Mouse (Mus musculus): ENCODE measurements around the gene Lce1i. TPM values are rescaled to one million over a fixed set of nuclear protein-coding genes. Genes with fewer than 3 reads are reported as not detected.
"Not testable (repeated sequence)": the region's sequence is repeated elsewhere in the genome, so short reads cannot be mapped to it uniquely, and the experiment has no call there.

Lce1i gene
- polyA plus RNA-seq (2017; shearing (Covaris generic)), result not detected

DNA sequence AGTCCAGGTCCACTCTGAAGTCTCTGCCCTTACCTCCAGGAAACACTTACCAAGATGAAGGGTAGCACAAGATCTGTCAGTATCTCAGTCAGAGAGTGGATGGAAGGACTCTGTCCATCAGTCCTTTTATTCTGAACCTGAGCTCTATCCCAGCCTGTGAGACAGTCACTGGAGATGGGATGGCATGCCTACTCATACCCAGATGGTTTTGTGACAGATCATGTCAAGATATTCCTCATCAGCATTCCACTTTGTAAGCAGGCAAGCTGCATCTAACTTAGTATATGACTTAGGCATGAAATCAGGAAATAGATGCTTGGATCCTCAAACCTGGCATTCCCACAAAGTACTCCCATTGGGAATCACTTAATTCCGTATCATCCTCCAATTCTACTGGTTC, at the start of gene Lce1i:
Gene Lce1i (minus strand): TSS at position 101 of the 400 bp plus-strand sequence.
- no peak for ATAC-seq

GRCm38 (mm10) chr3:92827108-92827507, 48.4 kb upstream of the Lce1i start, which contains the start of gene Kprp:
Kprp (minus strand) TSS chr3:92827247.
- ATAC-seq, result no peak

DNA sequence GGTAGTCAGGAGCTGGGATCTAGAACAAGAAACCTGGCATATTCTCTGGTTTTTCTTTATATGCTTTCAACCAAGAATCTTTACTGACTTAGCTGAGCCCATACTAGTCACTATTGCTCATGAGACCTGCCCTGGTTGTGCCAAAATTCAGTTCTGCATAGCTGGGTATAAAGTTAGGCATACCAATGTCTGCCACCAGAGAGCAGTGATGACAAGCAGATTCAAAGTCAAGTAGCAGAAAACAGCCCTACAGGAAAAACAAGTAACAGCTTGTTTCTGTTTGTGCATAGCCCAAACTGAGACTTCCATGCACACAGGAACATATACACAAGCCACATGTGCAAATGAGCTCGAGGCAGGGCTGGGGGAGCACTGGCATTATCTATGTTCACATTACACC, 47.1 kb upstream of the Lce1i start:
- no peak for ATAC-seq

DNA sequence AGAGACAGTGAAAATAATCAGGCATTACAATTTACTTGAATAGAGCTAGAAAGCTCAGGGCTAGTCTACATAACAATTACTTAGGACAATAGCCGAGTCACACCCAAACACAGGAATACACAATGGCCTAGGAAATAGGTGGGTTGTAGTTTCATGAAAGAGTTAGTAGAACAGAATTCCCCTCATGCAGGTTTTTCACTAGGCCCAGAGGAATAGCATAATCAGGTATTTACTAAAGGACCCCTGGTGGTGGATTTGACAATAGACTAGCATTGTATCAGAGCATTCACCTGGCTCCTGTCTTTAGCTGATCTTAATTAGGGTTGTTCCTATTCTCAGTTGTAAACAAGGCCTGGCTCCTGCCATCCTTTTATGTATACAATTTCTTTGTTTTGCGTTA, 37.3 kb upstream of the Lce1i start:
- ATAC-seq, result not testable (repeated sequence)

GRCm38 (mm10) chr3:92815581-92815980, 36.9 kb upstream of the Lce1i start:
- ATAC-seq, result no peak

DNA sequence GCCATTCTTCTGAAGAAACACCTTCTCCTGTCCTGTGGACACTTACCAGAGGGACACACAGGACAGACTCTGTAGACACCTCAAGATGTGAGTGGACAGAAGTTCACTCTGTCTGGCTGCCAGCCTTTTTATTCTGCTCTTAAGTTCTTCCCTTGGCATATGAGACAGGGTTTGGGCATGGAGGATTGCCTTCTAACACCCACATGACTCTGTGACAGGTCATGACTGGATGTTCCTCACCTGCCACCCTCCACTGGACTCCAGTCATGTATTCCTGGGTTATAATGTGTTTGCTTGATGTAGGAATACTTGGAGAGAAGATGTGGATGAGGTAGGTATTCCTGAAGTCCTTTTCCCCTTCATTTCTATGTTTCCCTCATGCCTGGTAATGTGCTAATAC, 29.1 kb upstream of the Lce1i start, which contains the start of gene Lce1k:
Gene Lce1k (minus strand): TSS at position 101 of the 400 bp plus-strand sequence.
- no peak for ATAC-seq

DNA sequence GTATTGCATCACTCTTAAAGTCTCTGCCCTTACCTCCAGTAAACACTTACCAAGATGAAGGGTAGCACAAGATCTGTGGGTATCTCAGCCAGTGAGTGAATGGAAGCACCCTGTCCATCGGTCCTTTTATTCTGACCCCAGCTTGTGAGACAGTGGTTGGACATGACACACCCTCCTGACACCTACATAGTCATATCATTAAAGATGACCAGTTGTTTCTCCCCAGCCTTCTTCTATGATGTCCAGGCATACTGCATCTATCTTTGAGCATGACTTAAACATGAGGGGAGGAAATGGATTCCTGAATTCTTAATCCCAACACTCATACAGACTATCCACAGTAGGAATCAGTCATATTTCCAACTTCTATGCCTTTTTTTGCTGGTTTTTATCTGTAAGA, 11.7 kb upstream of the Lce1i start, which contains the start of gene Lce1j:
Gene Lce1j (minus strand): TSS at position 101 of the 400 bp plus-strand sequence.
- ATAC-seq, result no peak

DNA sequence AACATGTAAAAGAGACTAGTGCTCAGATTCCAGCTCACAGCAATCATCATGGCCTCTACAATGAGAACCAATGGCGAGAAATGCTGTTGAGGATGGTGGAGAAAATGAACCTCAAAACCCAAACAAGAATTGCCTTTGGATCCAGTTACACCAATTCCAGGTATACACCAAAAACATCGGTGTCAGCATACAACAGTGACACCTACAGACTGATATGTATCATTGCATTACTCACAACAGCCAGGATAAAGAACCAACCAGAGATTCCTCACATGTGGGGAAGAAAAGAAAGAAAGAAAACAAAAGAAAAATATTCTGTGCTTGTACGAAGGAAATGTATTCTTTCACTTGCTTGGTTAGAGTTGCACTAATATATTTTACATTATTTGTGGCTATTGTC, 7.1 kb downstream of the Lce1i start:
- ATAC-seq, result no peak

GRCm38 (mm10) chr3:92764965-92765364, 13.7 kb downstream of the Lce1i start, which contains the start of gene Lce1h:
Lce1h (minus strand) TSS chr3:92765065.
- ATAC-seq, result no peak

GRCm38 (mm10) chr3:92753197-92753596, 25.5 kb downstream of the Lce1i start:
- no peak for ATAC-seq

DNA sequence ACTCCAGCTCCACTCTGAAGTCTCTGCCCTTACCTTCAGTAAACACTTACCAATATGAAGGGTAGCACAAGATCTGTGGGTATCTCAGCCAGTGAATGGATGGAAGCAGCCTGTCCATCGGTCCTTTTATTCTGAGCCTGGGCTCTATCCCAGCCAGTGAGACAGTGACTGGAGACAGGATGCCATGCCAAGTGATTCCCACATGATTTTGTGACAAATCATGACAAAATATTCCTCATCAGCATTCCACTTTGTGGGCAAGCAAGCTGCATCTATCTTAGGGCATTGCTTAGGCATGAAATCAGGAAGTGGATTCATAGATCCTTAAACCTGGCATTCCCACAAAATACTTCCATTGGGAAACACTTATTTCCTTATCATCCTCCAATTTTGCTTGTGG, 26.5 kb downstream of the Lce1i start, which contains the start of gene Lce1g:
Gene Lce1g (minus strand): TSS at position 101 of the 400 bp plus-strand sequence.
- no peak for ATAC-seq

- no peak for ATAC-seq
These were observed 39.7 kb downstream of the Lce1i start, which contains the start of gene Gm38119 for GRCm38 (mm10) chr3:92738996-92739395. Gm38119 (minus strand) TSS chr3:92739096.

Other genes starting within 250 kb of the Lce1i start
- not detected for gene 2310046K23Rik, start 244.4 kb downstream of the Lce1i start, polyA plus RNA-seq (2017; shearing (Covaris generic))
- not detected for gene Ivl, start 205.2 kb downstream of the Lce1i start, polyA plus RNA-seq (2017; shearing (Covaris generic))
- not detected for gene Smcp, start 189.9 kb downstream of the Lce1i start, polyA plus RNA-seq (2017; shearing (Covaris generic))
- not detected for gene 2210017I01Rik, start 171.4 kb downstream of the Lce1i start, polyA plus RNA-seq (2017; shearing (Covaris generic))
- gene Lce6a, start 157.2 kb downstream of the Lce1i start, polyA plus RNA-seq (2017; shearing (Covaris generic)), result not detected
- not detected for gene Lce1a1, start 130.6 kb downstream of the Lce1i start, polyA plus RNA-seq (2017; shearing (Covaris generic))
- gene Lce1b, start 122.0 kb downstream of the Lce1i start, polyA plus RNA-seq (2017; shearing (Covaris generic)), result not detected
- not detected for gene Lce1a2, start 108.6 kb downstream of the Lce1i start, polyA plus RNA-seq (2017; shearing (Covaris generic))
- gene Lce1c, start 99.7 kb downstream of the Lce1i start, polyA plus RNA-seq (2017; shearing (Covaris generic)), result not detected
- not detected for gene Lce1d, start 91.7 kb downstream of the Lce1i start, polyA plus RNA-seq (2017; shearing (Covaris generic))
- not detected for gene Lce1e, start 69.8 kb downstream of the Lce1i start, polyA plus RNA-seq (2017; shearing (Covaris generic))
- gene Lce1f, start 58.5 kb downstream of the Lce1i start, polyA plus RNA-seq (2017; shearing (Covaris generic)), result not detected
- gene Gm38119, start 39.8 kb downstream of the Lce1i start, polyA plus RNA-seq (2017; shearing (Covaris generic)), result not detected
- gene Lce1g, start 26.6 kb downstream of the Lce1i start, polyA plus RNA-seq (2017; shearing (Covaris generic)), result not detected
- gene Lce1h, start 13.8 kb downstream of the Lce1i start, polyA plus RNA-seq (2017; shearing (Covaris generic)), result not detected
- not detected for gene Lce1j, start 11.6 kb upstream of the Lce1i start, polyA plus RNA-seq (2017; shearing (Covaris generic))
- not detected for gene Lce1k, start 29.0 kb upstream of the Lce1i start, polyA plus RNA-seq (2017; shearing (Covaris generic))
- gene Kprp, start 48.3 kb upstream of the Lce1i start, polyA plus RNA-seq (2017; shearing (Covaris generic)), result not detected
- gene Lce1l, start 72.4 kb upstream of the Lce1i start, polyA plus RNA-seq (2017; shearing (Covaris generic)), result not detected
- gene 2310050C09Rik, start 91.3 kb upstream of the Lce1i start, polyA plus RNA-seq (2017; shearing (Covaris generic)), result not detected
- gene Lce3a, start 147.3 kb upstream of the Lce1i start, polyA plus RNA-seq (2017; shearing (Covaris generic)), result not detected
- not detected for gene Lce3b, start 154.1 kb upstream of the Lce1i start, polyA plus RNA-seq (2017; shearing (Covaris generic))
- not detected for gene Lce3c, start 165.6 kb upstream of the Lce1i start, polyA plus RNA-seq (2017; shearing (Covaris generic))
- not detected for gene Lce3d, start 178.5 kb upstream of the Lce1i start, polyA plus RNA-seq (2017; shearing (Covaris generic))
- gene Lce3e, start 188.2 kb upstream of the Lce1i start, polyA plus RNA-seq (2017; shearing (Covaris generic)), result not detected
- not detected for gene Lce3f, start 213.3 kb upstream of the Lce1i start, polyA plus RNA-seq (2017; shearing (Covaris generic))
- not detected for gene Crct1, start 236.8 kb upstream of the Lce1i start, polyA plus RNA-seq (2017; shearing (Covaris generic))
- not detected for gene Lce1m, start 240.2 kb upstream of the Lce1i start, polyA plus RNA-seq (2017; shearing (Covaris generic))